20 mouse cellular contexts compared by ENCODE assay signal in the genomic region with DNA sequence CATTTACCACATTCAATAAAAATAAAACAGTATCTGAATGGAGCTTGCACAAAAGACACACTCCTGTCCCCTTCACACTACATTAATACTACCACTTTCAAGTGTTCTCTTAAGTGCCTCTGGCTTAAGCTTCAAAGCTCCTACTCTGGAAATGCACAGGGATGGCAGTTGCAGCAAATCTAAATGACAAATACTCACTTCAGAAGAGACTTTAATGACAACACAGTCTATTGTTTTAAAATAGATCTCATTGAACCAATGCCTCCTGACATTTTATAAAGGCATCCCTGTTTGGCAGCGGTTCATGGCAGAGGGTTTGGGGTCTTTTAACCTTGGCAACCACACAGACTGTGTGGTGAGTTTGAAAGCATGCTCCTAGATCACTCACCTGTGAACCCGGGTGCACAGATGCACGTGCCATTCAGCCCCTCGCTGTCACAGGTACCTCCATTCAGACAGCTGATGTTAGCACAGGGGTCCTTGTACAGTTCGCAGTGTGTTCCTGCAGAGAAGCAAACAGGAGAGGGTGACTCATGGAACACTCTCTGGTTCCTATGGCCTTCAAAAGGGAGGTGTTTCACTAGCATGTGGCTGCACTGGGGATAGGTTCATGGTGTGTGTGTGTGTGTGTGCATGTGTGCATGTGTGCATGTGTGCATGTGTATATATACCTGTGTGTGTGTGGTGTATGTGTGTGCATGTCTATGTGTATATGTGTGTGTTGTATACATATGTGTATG. TPM values are rescaled to one million over a fixed set of nuclear protein-coding genes. Genes with fewer than 3 reads are reported as not detected.
DNase-seq lines count a peak whose midpoint lies in the region; ATAC-seq and TF ChIP-seq lines count a peak whose summit lies in the region.
"Had no signal": no experiment of that assay in that cellular context is flagged by ENCODE, and none has a peak within 500 bp of the region (broad histone marks: within the 10 kb centered on the region; RNA-seq: fewer than 3 reads in every experiment).

No protein-coding gene starts in this region.

- no peak for TF ChIP-seq POLR2A in bone marrow macrophage, adult 2 months (IDR thresholded peaks at IDR 0.05; ENCODE audit: borderline replicate concordance, low read depth, low read length)

- no peaks in the 10 kb centered on the region for H3K27me3 ChIP-seq in megakaryocyte, embryonic 14.5 days (replicated peaks)
- H3K27me3 ChIP-seq: heart, embryonic 12.5 days; intestine, embryonic 15.5 days; Patski had no signal

- H3K4me1 ChIP-seq in megakaryocyte, embryonic 14.5 days, result no peaks in the 10 kb centered on the region
- H3K4me1 ChIP-seq in bone marrow macrophage, adult 2 months (ENCODE audit: control insufficient read depth, insufficient read depth, low read length), result peaks cover 35% of the 10 kb centered on the region
- H3K4me1 ChIP-seq: hindbrain, embryonic 10.5 days; intestine, embryonic 15.5 days had no signal

- ATAC-seq in megakaryocyte, adult 5-6 weeks (ENCODE audit: poor library complexity, severe bottlenecking), result no peak
- ATAC-seq: CD4-positive, CD25-positive, alpha-beta regulatory T cell, adult 4 months; forebrain, embryonic 14.5 days; intestine, embryonic 15.5 days; Patski had no signal

- no peak for TF ChIP-seq CTCF in bone marrow macrophage, adult 2 months (IDR thresholded peaks at IDR 0.05; ENCODE audit: low read depth, low read length)

- H3K9me3 ChIP-seq in megakaryocyte, embryonic 14.5 days, result peaks cover 23% of the 10 kb centered on the region
- H3K9me3 ChIP-seq: embryonic facial prominence, embryonic 10.5 days; heart, embryonic 12.5 days; hindbrain, embryonic 10.5 days; intestine, embryonic 15.5 days had no signal

- DNase-seq in 416B (ENCODE audit: low read depth) (peak; percentile 61), ES-CJ7 (ENCODE audit: low read depth, low spot score) (peak; percentile 66)
- DNase-seq in spleen, postnatal 10 days (ENCODE audit: low spot score in 2 of 2), result no peak
- DNase-seq in gastrocnemius, adult 8-10 months (ENCODE audit: low spot score in 2 of 2), result no peak
- DNase-seq: adrenal gland, postnatal 14 days; B cell, adult 2 months; cerebellum, adult 18-20 months; cerebellum, adult 9-11 months; cerebellum, postnatal 36 days had no signal

- no peaks in the 10 kb centered on the region for H3K36me3 ChIP-seq in megakaryocyte, embryonic 14.5 days (replicated peaks; ENCODE audit: low read length)
- H3K36me3 ChIP-seq: embryonic facial prominence, embryonic 10.5 days; heart, embryonic 12.5 days; hindbrain, embryonic 10.5 days; intestine, embryonic 15.5 days had no signal

- H3K27ac ChIP-seq in bone marrow macrophage, adult 2 months (ENCODE audit: insufficient read depth, low read depth, low read length), result peak overlapping the region; percentile 52
- H3K27ac ChIP-seq: embryonic facial prominence, embryonic 10.5 days; hindbrain, embryonic 14.5 days; intestine, embryonic 15.5 days had no signal

- peak overlapping the region; percentile 12 for H3K4me3 ChIP-seq in megakaryocyte, embryonic 14.5 days (replicated peaks)
- no peak overlapping the region for H3K4me3 ChIP-seq in bone marrow macrophage, adult 2 months (ENCODE audit: insufficient read depth, low read length)
- H3K4me3 ChIP-seq: embryonic facial prominence, embryonic 10.5 days; heart, embryonic 12.5 days; hindbrain, embryonic 10.5 days; intestine, embryonic 15.5 days had no signal

RNA-seq across cellular contexts. Expression of a gene that starts 41.7 kb away (rescaled TPM):
- polyA plus RNA-seq in megakaryocyte, embryonic 14.5 days (2012; ENCODE audit: insufficient read depth, low replicate concordance), result 2.4 and 3.4 TPM in 2 replicates
- 121 and 132 TPM in 2 replicates for total RNA-seq in megakaryocyte, adult 5-6 weeks (2015)
- total RNA-seq in megakaryocyte, adult 5-6 weeks (2017), result 107 and 113 TPM in 2 replicates
- 302 TPM in 2 replicates for polyA plus RNA-seq in bone marrow macrophage, adult 2 months (2012; ENCODE audit: insufficient read depth, insufficient read length, missing spikeins)
- 1 to 10 TPM; 2.2 to 4.8 (median 3.3) TPM for total RNA-seq in gastrocnemius, adult 8-10 months (2022)

Comparison
In these comparisons a context has a peak if more than half of its experiments do, and no peak if none do; other contexts are left out.
1. DNase-seq: peak in 416B (single experiment) and ES-CJ7 (single experiment); none in spleen, postnatal 10 days (0 of 2) and gastrocnemius, adult 8-10 months (0 of 2).
2. RNA of a gene that starts 41.7 kb away (total RNA-seq): 107 to 132 TPM in megakaryocyte, adult 5-6 weeks; 2.2 to 4.8 TPM in gastrocnemius, adult 8-10 months; every median in the first group is over 10 times any median in the second.